Mouse (Mus musculus) stomach, embryonic 14.5 days (tissue): ENCODE results near the gene Smpd3. TPM values are rescaled to one million over a fixed set of nuclear protein-coding genes. Genes with fewer than 3 reads are reported as not detected.
A peak's percentile ranks its signal among the peaks of the same experiment; 100 is the strongest.
"Not testable (repeated sequence)": the region's sequence is repeated elsewhere in the genome, so short reads cannot be mapped to it uniquely, and the experiment has no call there.

Experiments used
- ATAC-seq: fragments of 200-750 bp; cut with Nextera tagmentation; 2 replicates; pipeline ENCODE4 v1.8.0; 2017; ENCODE audit warnings: low read depth, moderate TSS enrichment; ENCODE audit not compliant: insufficient number of reproducible peaks, insufficient read depth, low FRiP score
- H3K27ac ChIP-seq: fragments of 300-500 bp; sonication (generic); 2 replicates; pipeline ENCODE4 v1.5.1; 2014; ENCODE audit warnings: mild to moderate bottlenecking, low read length, moderate library complexity, mixed read lengths
- H3K27me3 ChIP-seq: fragments of 300-500 bp; sonication (generic); 2 replicates; pipeline ENCODE4 v1.6.1; 2014; ENCODE audit warnings: low read length, control low read depth, mixed read lengths; ENCODE audit not compliant: control insufficient read depth, insufficient read depth
- H3K36me3 ChIP-seq: fragments of 300-500 bp; sonication (generic); 2 replicates; pipeline ENCODE4 v1.6.1; 2014; ENCODE audit warnings: mild to moderate bottlenecking, control low read depth, low read length, moderate library complexity, mixed read lengths; ENCODE audit not compliant: control insufficient read depth, insufficient read depth
- H3K4me1 ChIP-seq: fragments of 300-500 bp; sonication (generic); 2 replicates; pipeline ENCODE4 v1.6.1; 2014; ENCODE audit warnings: low read length, control low read depth, mixed read lengths; ENCODE audit not compliant: control insufficient read depth, insufficient read depth
- H3K4me2 ChIP-seq: fragments of 300-500 bp; sonication (generic); replicated peaks from 2 replicates; pipeline ENCODE4 v1.6.1; 2014; ENCODE audit warnings: low read depth, low read length, control low read depth
- H3K4me3 ChIP-seq: fragments of 300-500 bp; sonication (generic); 2 replicates; pipeline ENCODE4 v1.5.1; 2014; ENCODE audit warnings: low read depth, low read length, control low read depth
- H3K9ac ChIP-seq: fragments of 300-500 bp; sonication (generic); replicated peaks from 2 replicates; pipeline ENCODE4 v1.6.1; 2014; ENCODE audit warnings: low read depth, mild to moderate bottlenecking, control low read depth, low read length, moderate library complexity, mixed read lengths
- H3K9me3 ChIP-seq: fragments of 300-500 bp; sonication (generic); 2 replicates; pipeline ENCODE4 v1.6.1; 2016; ENCODE audit warnings: low read depth, low read length, control low read depth; ENCODE audit not compliant: control insufficient read depth
- WGBS: fragments of 180-500 bp; shearing (Covaris S2); extraction: QIAGEN DNeasy Blood & Tissue Kit; methylation state at CpG from one replicate; pipeline ENCODE4 v1.1.7; 2014; 5-methylcytosine and 5-hydroxymethylcytosine counted together
- polyA plus RNA-seq: library from polyadenylated mRNA; unstranded; fragments of >200 nt; fragmentation: Nextera tagmentation; extraction: Ambion mirVana; gene quantifications from 2 replicates; pipeline ENCODE4 v1.2.1, GENCODE M21; 2014

Smpd3 gene
- polyA plus RNA-seq, 1 experiment from 2014 or later, result 9.7 TPM

DNA sequence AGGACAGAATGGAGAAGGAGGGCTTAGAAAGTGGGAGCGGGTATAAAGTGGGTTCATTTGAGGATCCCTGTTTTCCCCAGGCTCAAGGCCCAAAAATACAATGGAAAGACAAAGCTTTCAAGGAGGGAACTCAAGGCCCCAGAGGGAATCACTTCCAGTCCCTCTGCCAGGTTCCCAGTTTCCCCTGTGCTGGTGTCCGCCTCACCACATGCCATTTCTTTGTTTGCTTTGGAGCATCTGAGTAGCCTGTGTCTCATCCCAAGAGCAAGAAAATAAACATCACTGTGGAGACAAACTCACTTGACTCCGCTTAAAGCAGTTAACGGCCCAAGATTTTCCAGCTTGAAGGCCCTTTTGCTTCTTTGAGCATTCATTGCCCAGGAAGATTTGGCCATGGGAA lies 20.7 kb downstream of the Smpd3 start:
- Histone ChIP-seq H3K4me3 (no peak overlapping the region), H3K27me3 (no peaks in the 10 kb centered on the region), H3K9me3 (no peaks in the 10 kb centered on the region), H3K27ac (no peak overlapping the region), H3K4me2 (no peak overlapping the region), H3K36me3 (no peaks in the 10 kb centered on the region), H3K4me1 (no peaks in the 10 kb centered on the region), H3K9ac (no peak overlapping the region)
- WGBS, result 81% methylated on average over 4 of the region's 4 CpGs
- ATAC-seq, result no peak

DNA sequence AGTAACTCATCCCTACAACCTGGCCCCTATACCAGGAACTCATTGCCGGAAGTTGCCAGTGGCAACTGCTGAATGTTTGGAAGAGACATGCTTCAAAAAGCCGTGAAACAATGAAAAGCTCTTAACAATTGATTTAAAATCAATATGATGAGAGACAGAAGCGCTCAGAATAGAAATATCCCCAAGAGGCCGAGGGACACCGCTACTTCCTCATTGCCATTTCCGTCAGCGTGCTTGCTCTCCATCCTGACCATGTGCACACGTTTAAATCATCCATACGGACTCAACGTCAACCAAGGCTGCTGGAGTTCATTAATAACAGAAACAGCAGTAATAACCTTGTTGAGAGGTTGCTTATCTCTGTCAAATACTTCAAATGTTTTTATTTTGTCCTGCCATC lies 21.3 kb downstream of the Smpd3 start:
- no peak for ATAC-seq
- H3K4me1 ChIP-seq, result no peaks in the 10 kb centered on the region
- no peak overlapping the region for H3K4me2 ChIP-seq
- H3K27ac ChIP-seq, result no peak overlapping the region
- H3K9ac ChIP-seq, result no peak overlapping the region
- 67% methylated on average over 10 of the region's 10 CpGs for WGBS
- H3K36me3 ChIP-seq, result no peaks in the 10 kb centered on the region
- no peaks in the 10 kb centered on the region for H3K27me3 ChIP-seq
- H3K9me3 ChIP-seq, result no peaks in the 10 kb centered on the region
- H3K4me3 ChIP-seq, result no peak overlapping the region

DNA sequence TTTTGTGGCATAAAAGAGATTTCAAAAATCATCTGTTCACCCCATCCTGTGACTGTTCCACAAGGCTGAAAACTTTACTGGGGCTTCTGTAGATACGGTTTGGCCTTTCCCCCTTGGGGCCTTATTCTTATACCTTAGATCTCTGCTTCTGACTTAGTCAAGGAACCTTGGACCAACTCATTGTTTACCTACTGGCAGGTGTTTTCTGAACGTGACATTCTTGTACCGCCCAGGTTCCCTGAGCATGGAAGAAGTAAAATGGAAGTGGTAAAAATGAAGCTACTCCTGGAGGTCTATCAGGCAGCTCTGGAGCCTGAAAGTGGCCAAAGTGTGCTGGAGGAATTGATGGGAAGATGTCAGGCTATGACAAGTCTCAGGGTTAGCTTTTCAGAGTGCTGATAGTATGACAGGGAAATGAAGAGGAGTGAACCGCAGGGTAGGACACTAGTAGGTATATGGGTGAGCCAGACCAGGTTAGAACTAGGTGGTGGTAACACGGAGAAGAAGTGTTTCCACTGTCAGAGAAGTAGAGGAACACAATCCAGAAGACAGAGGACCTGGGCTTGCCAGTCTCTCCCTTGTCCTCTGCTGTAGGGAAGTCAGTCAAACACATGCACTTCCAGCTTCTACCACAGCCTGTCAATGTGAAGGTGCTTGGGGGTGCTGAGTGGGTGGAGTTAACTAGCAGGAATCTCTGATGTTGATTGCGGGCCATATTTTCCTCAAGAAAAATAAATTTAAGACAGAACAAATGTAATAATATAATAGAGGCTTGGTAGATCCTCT lies 22.2 kb downstream of the Smpd3 start:
- Histone ChIP-seq H3K27ac (no peak overlapping the region), H3K4me3 (no peak overlapping the region), H3K9me3 (no peaks in the 10 kb centered on the region), H3K36me3 (no peaks in the 10 kb centered on the region), H3K4me2 (no peak overlapping the region), H3K4me1 (no peaks in the 10 kb centered on the region), H3K27me3 (no peaks in the 10 kb centered on the region), H3K9ac (no peak overlapping the region)
- ATAC-seq, result no peak
- WGBS, result 77% methylated on average over 6 of the region's 6 CpGs

DNA sequence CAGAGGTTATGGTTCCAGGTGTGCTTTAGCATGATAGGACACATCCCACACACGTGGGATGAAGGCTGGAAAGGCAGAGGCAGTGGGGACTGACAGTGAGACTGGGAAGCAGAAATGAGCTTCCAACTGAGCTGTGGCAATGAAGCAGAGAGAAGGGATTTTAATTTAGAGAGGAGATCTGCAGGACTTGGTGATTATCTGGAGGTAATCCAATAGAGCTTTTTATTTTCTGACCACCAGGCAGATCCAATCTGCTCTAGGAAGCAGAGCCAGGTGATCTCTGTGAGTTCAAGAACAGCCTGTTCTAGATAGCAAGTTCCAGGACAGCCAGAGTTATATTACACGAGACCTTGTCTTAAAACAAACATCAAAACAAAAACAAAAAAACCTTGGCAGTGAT lies 24.0 kb downstream of the Smpd3 start:
- Histone ChIP-seq H3K4me2 (no peak overlapping the region), H3K27ac (no peak overlapping the region), H3K9ac (no peak overlapping the region), H3K4me3 (no peak overlapping the region), H3K4me1 (0 out of 2 replicates have a peak, but pooled peaks cover 5% of the 10 kb centered on the region), H3K27me3 (no peaks in the 10 kb centered on the region), H3K9me3 (no peaks in the 10 kb centered on the region), H3K36me3 (no peaks in the 10 kb centered on the region)
- no peak for ATAC-seq
- WGBS, result 50% methylated on average over 2 of the region's 2 CpGs

DNA sequence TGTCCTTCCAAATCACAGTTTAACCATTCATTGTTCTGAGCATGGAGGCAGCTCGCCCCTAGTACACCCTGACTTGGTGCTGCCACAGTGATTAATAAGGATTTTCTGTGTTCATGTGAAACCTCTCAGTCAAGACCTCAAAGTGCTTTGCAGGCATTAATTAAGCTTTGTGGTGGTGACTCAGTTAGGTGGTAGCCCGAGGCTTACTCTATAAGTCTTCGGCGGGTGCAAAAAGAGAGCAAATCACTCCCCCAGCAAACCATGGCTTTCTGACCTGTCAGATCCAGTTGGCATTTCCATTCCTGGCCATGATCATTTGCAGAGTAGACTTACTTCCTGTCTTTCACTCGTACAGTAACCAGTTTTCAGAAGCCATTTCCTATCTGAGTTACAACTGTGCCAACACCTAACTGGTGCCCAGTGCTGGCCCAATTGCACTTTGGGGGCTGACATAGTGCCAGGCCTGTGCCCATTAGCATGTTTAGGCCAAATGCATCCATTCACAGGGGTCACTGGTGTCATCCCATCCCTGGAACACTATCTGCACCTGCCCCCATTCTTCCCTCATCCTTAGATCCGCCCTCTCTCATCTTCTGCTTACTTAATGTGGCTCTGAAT lies 24.6 kb downstream of the Smpd3 start:
- Histone ChIP-seq H3K4me3 (no peak overlapping the region), H3K9ac (no peak overlapping the region), H3K27ac (no peak overlapping the region), H3K4me2 (no peak overlapping the region), H3K27me3 (no peaks in the 10 kb centered on the region), H3K4me1 (peaks cover 8% of the 10 kb centered on the region; the same call in 1 of the 2 replicates), H3K9me3 (no peaks in the 10 kb centered on the region), H3K36me3 (no peaks in the 10 kb centered on the region)
- WGBS, result 87% methylated on average over 6 of the region's 6 CpGs
- no peak for ATAC-seq

DNA sequence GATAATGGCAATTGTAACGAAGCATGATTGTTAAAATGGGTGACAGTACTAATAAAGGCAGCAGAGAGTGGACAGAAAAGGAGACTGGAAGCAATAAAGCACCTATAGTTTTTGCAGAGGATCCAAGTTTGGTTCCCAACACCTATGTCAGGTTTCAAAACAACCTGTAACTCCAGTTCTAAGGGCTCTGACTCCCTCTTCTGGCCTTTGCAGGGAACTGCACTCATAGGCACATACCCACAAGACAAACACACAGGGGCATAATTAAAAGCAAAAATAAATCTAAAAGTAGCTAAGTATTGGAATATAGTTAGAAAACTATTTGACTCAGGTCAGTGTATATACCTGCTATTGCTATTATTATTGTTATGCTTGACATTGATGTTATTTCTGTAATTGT lies 25.8 kb downstream of the Smpd3 start:
- Histone ChIP-seq H3K9ac (no peak overlapping the region), H3K27me3 (no peaks in the 10 kb centered on the region), H3K4me2 (no peak overlapping the region), H3K36me3 (no peaks in the 10 kb centered on the region), H3K4me3 (no peak overlapping the region), H3K4me1 (peaks cover 17% of the 10 kb centered on the region), H3K27ac (no peak overlapping the region), H3K9me3 (no peaks in the 10 kb centered on the region)
- no peak for ATAC-seq
- WGBS, result 95% methylated on average over 1 of the region's 1 CpGs

DNA sequence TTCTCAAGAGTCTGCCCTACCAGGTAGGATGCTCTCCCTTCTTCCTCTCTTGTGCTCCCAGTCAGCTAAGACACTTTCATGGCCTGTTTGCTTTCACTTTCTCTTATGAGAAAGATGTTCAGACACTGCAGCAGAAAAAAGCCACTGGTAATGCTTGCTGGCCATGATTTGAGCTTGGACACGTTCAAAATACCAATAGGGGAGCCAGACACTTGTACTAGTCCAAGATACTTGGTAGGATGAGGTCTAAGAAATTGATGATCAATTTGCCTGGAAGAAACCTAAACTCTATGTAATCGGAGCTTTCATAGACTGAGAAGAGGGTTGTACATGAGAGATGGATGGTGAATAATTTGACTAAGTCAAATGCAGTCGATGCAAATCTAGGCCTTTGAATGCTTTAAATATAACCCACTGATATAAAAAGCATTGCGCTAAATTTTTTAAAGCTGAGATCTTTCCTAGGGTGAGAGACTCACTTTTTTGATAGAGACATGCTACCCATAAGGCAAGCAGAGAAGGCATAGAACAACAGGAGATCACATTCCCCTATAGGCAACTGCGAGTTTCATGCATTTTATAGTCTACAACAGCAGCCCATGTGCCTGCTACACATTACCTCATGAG lies 27.6 kb downstream of the Smpd3 start:
- H3K27me3 ChIP-seq, result no peaks in the 10 kb centered on the region
- H3K4me1 ChIP-seq, result peaks cover 29% of the 10 kb centered on the region
- no peak overlapping the region for H3K9ac ChIP-seq
- no peaks in the 10 kb centered on the region for H3K9me3 ChIP-seq
- no peak overlapping the region for H3K27ac ChIP-seq
- no peaks in the 10 kb centered on the region for H3K36me3 ChIP-seq
- ATAC-seq, result no peak
- H3K4me3 ChIP-seq, result no peak overlapping the region
- 92% methylated on average over 5 of the region's 5 CpGs for WGBS
- H3K4me2 ChIP-seq, result no peak overlapping the region

DNA sequence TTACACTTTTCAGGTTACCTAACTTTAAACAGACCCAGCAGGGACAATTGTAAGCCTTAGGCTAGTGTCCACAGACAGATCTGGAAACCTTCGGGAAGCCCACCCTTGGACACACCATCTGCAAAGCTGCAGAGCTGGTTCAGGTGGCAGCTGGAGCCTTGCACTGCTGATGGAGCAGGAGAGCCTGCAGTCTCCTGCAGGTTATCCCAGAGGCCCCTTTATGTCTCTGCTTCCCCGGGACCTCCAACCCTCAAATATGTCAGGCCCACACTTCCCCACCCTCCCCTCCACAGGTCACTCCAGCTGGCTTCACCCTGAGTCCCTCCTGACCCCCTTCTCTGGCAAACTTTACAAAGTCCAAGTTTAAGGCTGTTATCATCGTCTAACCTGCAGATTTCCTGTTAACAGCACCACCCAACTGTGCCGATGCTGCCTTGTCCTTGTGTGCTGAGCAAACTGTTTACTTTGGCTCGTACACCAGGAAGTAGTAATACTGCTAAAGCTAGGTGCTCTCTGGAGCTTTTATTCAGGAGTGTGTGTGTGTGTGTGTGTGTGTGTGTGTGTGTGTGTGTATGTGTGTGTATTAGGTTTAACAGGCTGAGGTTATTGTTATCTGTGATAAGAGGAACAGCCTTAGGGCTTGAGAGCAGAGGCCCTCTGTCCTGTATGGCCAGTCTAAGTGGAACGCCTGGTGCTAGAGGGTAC lies 29.6 kb downstream of the Smpd3 start:
- ATAC-seq, result peak; percentile 94
- not testable (repeated sequence) for H3K4me2 ChIP-seq
- WGBS, result 18% methylated on average over 6 of the region's 6 CpGs

More for the DNA sequence above, 29.6 kb downstream of the Smpd3 start:
- H3K27ac ChIP-seq, result peak overlapping the region; percentile 81
- not testable (repeated sequence) for H3K4me3 ChIP-seq, H3K9ac ChIP-seq, H3K36me3 ChIP-seq, H3K27me3 ChIP-seq, H3K9me3 ChIP-seq
- H3K4me1 ChIP-seq, result peaks cover 29% of the 10 kb centered on the region
